Mouse (Mus musculus): Measurements from ENCODE around the gene Dohh. TPM values are rescaled to one million over a fixed set of nuclear protein-coding genes. Genes with fewer than 3 reads are reported as not detected.

Gene Dohh
- polyA plus RNA-seq, 1 experiment from 2014 or later, result 83.1 TPM

- WGBS, result 58% methylated on average over 23 of the region's 23 CpGs
- H3K36me3 ChIP-seq, result peaks cover 38% of the 10 kb centered on the region
- H3K9me3 ChIP-seq (replicated peaks), result no peaks in the 10 kb centered on the region
- no peak overlapping the region for H3K4me2 ChIP-seq (replicated peaks)
- H3K9ac ChIP-seq, result no peak overlapping the region
- no peak overlapping the region for H3K27ac ChIP-seq (replicated peaks)
- ATAC-seq (ENCODE audit: insufficient number of reproducible peaks, low FRiP score, low TSS enrichment, low read depth), result 0 out of 2 replicates have a peak, but pooled peaks have one; percentile 45
- H3K27me3 ChIP-seq, result no peaks in the 10 kb centered on the region
- H3K4me3 ChIP-seq (replicated peaks), result no peak overlapping the region
- H3K4me1 ChIP-seq, result peaks cover 43% of the 10 kb centered on the region
Measured at GRCm38 (mm10) chr10:81389801-81390677, 5.8 kb downstream of the Dohh start.

- Histone ChIP-seq H3K9me3 (replicated peaks) (no peaks in the 10 kb centered on the region), H3K4me3 (replicated peaks) (no peak overlapping the region), H3K27ac (replicated peaks) (no peak overlapping the region), H3K36me3 (peaks cover 38% of the 10 kb centered on the region), H3K4me1 (peaks cover 38% of the 10 kb centered on the region), H3K4me2 (replicated peaks) (no peak overlapping the region), H3K9ac (no peak overlapping the region), H3K27me3 (no peaks in the 10 kb centered on the region)
- WGBS, result 92% methylated on average over 13 of the region's 13 CpGs
- no peak for ATAC-seq (ENCODE audit: insufficient number of reproducible peaks, low FRiP score, low TSS enrichment, low read depth)
Measured at GRCm38 (mm10) chr10:81390678-81390965, 6.4 kb downstream of the Dohh start.

- Histone ChIP-seq H3K9ac (no peak overlapping the region), H3K4me2 (replicated peaks) (no peak overlapping the region), H3K27me3 (no peaks in the 10 kb centered on the region), H3K4me3 (replicated peaks) (no peak overlapping the region), H3K27ac (replicated peaks) (no peak overlapping the region), H3K4me1 (peaks cover 37% of the 10 kb centered on the region), H3K36me3 (peaks cover 30% of the 10 kb centered on the region), H3K9me3 (replicated peaks) (no peaks in the 10 kb centered on the region)
- ATAC-seq (ENCODE audit: insufficient number of reproducible peaks, low FRiP score, low TSS enrichment, low read depth), result no peak
- WGBS, result 77% methylated on average over 6 of the region's 6 CpGs
Measured at GRCm38 (mm10) chr10:81392270-81392669, 8.0 kb downstream of the Dohh start.

- Histone ChIP-seq H3K4me3 (replicated peaks) (peak within 1 kb of the TSS; percentile 30), H3K36me3 (peaks cover 30% of the 10 kb centered on the region), H3K4me1 (peaks cover 43% of the 10 kb centered on the region), H3K4me2 (replicated peaks) (peak within 1 kb of the TSS; percentile 61), H3K9me3 (replicated peaks) (no peaks in the 10 kb centered on the region), H3K27ac (replicated peaks) (peak within 1 kb of the TSS; percentile 60), H3K9ac (peak within 1 kb of the TSS; percentile 33), H3K27me3 (no peaks in the 10 kb centered on the region)
- 62% methylated on average over 14 of the region's 14 CpGs for WGBS
- no peak for ATAC-seq (ENCODE audit: insufficient number of reproducible peaks, low FRiP score, low TSS enrichment, low read depth)
Measured at GRCm38 (mm10) chr10:81392781-81393185, 8.6 kb downstream of the Dohh start, which contains the start of gene Smim24. Gene Smim24, plus strand, starts transcription at chr10:81393051.

GRCm38 (mm10) chr10:81393456-81394063 lies 9.3 kb downstream of the Dohh start:
- no peaks in the 10 kb centered on the region for H3K9me3 ChIP-seq (replicated peaks)
- peaks cover 28% of the 10 kb centered on the region for H3K36me3 ChIP-seq
- H3K27ac ChIP-seq (replicated peaks), result peak overlapping the region; percentile 60
- peak overlapping the region; percentile 61 for H3K4me2 ChIP-seq (replicated peaks)
- 6% methylated on average over 19 of the region's 19 CpGs for WGBS
- peak overlapping the region; percentile 33 for H3K9ac ChIP-seq
- H3K4me3 ChIP-seq (replicated peaks), result peak overlapping the region; percentile 30
- H3K27me3 ChIP-seq, result no peaks in the 10 kb centered on the region
- peaks cover 44% of the 10 kb centered on the region for H3K4me1 ChIP-seq
- no peak for ATAC-seq (ENCODE audit: insufficient number of reproducible peaks, low FRiP score, low TSS enrichment, low read depth)

- H3K36me3 ChIP-seq, result peaks cover 30% of the 10 kb centered on the region
- no peak overlapping the region for H3K4me3 ChIP-seq (replicated peaks)
- no peak overlapping the region for H3K9ac ChIP-seq
- ATAC-seq (ENCODE audit: insufficient number of reproducible peaks, low FRiP score, low TSS enrichment, low read depth), result no peak
- peaks cover 35% of the 10 kb centered on the region for H3K4me1 ChIP-seq
- H3K9me3 ChIP-seq (replicated peaks), result no peaks in the 10 kb centered on the region
- no peak overlapping the region for H3K4me2 ChIP-seq (replicated peaks)
- no peak overlapping the region for H3K27ac ChIP-seq (replicated peaks)
- no peaks in the 10 kb centered on the region for H3K27me3 ChIP-seq
- WGBS, result 19% methylated on average over 5 of the region's 5 CpGs
Measured at GRCm38 (mm10) chr10:81395127-81395526, 10.9 kb downstream of the Dohh start.

- H3K36me3 ChIP-seq, result peaks cover 37% of the 10 kb centered on the region
- no peak overlapping the region for H3K4me3 ChIP-seq (replicated peaks)
- WGBS, result 85% methylated on average over 4 of the region's 4 CpGs
- no peak overlapping the region for H3K9ac ChIP-seq
- H3K4me2 ChIP-seq (replicated peaks), result no peak overlapping the region
- peaks cover 39% of the 10 kb centered on the region for H3K4me1 ChIP-seq
- no peaks in the 10 kb centered on the region for H3K9me3 ChIP-seq (replicated peaks)
- H3K27me3 ChIP-seq, result no peaks in the 10 kb centered on the region
- ATAC-seq (ENCODE audit: insufficient number of reproducible peaks, low FRiP score, low TSS enrichment, low read depth), result no peak
- H3K27ac ChIP-seq (replicated peaks), result no peak overlapping the region; the same call in 1 of the 2 replicates
Measured at GRCm38 (mm10) chr10:81395865-81396264, 11.6 kb downstream of the Dohh start.

- Histone ChIP-seq H3K9ac (no peak overlapping the region), H3K9me3 (replicated peaks) (no peaks in the 10 kb centered on the region), H3K27me3 (no peaks in the 10 kb centered on the region), H3K27ac (replicated peaks) (peak overlapping the region; percentile 7; the same call in 1 of the 2 replicates), H3K4me2 (replicated peaks) (no peak overlapping the region), H3K4me3 (replicated peaks) (no peak overlapping the region), H3K4me1 (peaks cover 48% of the 10 kb centered on the region), H3K36me3 (peaks cover 38% of the 10 kb centered on the region)
- 68% methylated on average over 5 of the region's 5 CpGs for WGBS
- no peak for ATAC-seq (ENCODE audit: insufficient number of reproducible peaks, low FRiP score, low TSS enrichment, low read depth)
Measured at GRCm38 (mm10) chr10:81396749-81397148, 12.5 kb downstream of the Dohh start.

- peaks cover 51% of the 10 kb centered on the region for H3K36me3 ChIP-seq
- no peak overlapping the region for H3K4me2 ChIP-seq (replicated peaks)
- no peak overlapping the region for H3K9ac ChIP-seq
- no peak overlapping the region for H3K27ac ChIP-seq (replicated peaks)
- H3K9me3 ChIP-seq (replicated peaks), result no peaks in the 10 kb centered on the region
- peaks cover 53% of the 10 kb centered on the region for H3K4me1 ChIP-seq
- H3K4me3 ChIP-seq (replicated peaks), result no peak overlapping the region
- no peak for ATAC-seq (ENCODE audit: insufficient number of reproducible peaks, low FRiP score, low TSS enrichment, low read depth)
- H3K27me3 ChIP-seq, result no peaks in the 10 kb centered on the region
- WGBS, result 61% methylated on average over 5 of the region's 5 CpGs
Measured at GRCm38 (mm10) chr10:81399296-81399695, 15.1 kb downstream of the Dohh start.

- Histone ChIP-seq H3K36me3 (peaks cover 56% of the 10 kb centered on the region), H3K4me2 (replicated peaks) (no peak overlapping the region)
- WGBS, result 82% methylated on average over 18 of the region's 18 CpGs
Measured at GRCm38 (mm10) chr10:81399798-81400308, 15.6 kb downstream of the Dohh start.

GRCm38 (mm10) chr10:81400371-81401204 lies 16.4 kb downstream of the Dohh start:
- no peak overlapping the region for H3K4me2 ChIP-seq (replicated peaks)
- no peak overlapping the region for H3K9ac ChIP-seq
- H3K4me1 ChIP-seq, result peaks cover 56% of the 10 kb centered on the region
- H3K4me3 ChIP-seq (replicated peaks), result no peak overlapping the region
- no peaks in the 10 kb centered on the region for H3K9me3 ChIP-seq (replicated peaks)
- H3K27ac ChIP-seq (replicated peaks), result peak overlapping the region; percentile 90; the same call in 1 of the 2 replicates
- ATAC-seq (ENCODE audit: insufficient number of reproducible peaks, low FRiP score, low TSS enrichment, low read depth), result no peak
- no peaks in the 10 kb centered on the region for H3K27me3 ChIP-seq
- H3K36me3 ChIP-seq, result peaks cover 62% of the 10 kb centered on the region
- WGBS, result 62% methylated on average over 22 of the region's 22 CpGs

More at GRCm38 (mm10) chr10:81399798-81400308, 15.6 kb downstream of the Dohh start:
- Histone ChIP-seq H3K4me3 (replicated peaks) (no peak overlapping the region), H3K27me3 (no peaks in the 10 kb centered on the region), H3K9me3 (replicated peaks) (no peaks in the 10 kb centered on the region), H3K9ac (no peak overlapping the region), H3K27ac (replicated peaks) (no peak overlapping the region), H3K4me1 (peaks cover 56% of the 10 kb centered on the region)
- ATAC-seq (ENCODE audit: insufficient number of reproducible peaks, low FRiP score, low TSS enrichment, low read depth), result no peak
